ENCODE assay signal across 8 mouse cellular contexts in the genomic region with DNA sequence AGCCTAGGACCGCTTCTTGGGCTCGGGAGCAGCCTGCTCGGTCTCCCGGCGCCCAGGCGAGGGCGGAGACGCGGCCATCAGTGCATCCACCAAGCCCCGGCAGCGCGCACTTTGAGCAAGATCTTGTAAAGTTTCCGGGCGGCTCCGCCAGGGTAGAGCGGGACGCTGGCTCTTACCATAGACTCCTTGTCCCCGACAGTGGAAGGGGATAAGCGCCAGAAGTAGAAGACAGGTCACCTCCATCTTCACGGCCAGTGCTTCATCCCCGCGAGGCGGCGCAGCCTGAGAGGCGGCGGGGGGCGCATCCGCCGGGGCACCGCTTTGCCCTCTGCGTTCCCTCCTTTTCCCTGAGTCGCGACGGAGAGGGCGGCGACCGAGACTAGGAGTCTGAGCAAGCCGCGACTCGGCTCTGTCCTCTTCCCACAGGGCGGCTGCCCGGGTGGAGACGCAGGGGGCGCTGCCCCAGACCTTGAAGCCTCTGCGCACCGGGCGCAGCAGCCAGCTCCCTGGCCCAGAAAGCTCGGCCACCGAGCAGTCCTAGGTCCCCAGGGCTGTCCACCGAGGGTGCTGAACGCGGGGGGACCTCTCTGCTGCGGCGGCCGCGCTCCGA.
DNase-seq lines count a peak whose midpoint lies in the region; ATAC-seq and TF ChIP-seq lines count a peak whose summit lies in the region.

No protein-coding gene starts in this region.

- H3K4me1 ChIP-seq in erythroblast, embryonic 14.5 days (ENCODE audit: control insufficient read depth) = peaks cover 16% of the 10 kb centered on the region
- H3K4me1 ChIP-seq in heart, embryonic 16.5 days (ENCODE audit: control insufficient read depth, insufficient read depth, low read length) = peaks cover 19% of the 10 kb centered on the region
- H3K4me1 ChIP-seq in limb, embryonic 14.5 days (ENCODE audit: control insufficient read depth, insufficient read depth, low read length) = peaks cover 17% of the 10 kb centered on the region
- peaks cover 53% of the 10 kb centered on the region for H3K4me1 ChIP-seq in midbrain, embryonic 14.5 days (ENCODE audit: control insufficient read depth, insufficient read depth, low read length)

- under 1% methylated on average over 57 of the region's 57 CpGs for whole genome bisulfite sequencing in heart, embryonic 16.5 days
- WGBS in limb, embryonic 14.5 days = under 1% methylated on average over 48 of the region's 57 CpGs
- 0% methylated on average over 56 of the region's 57 CpGs for WGBS in midbrain, embryonic 14.5 days

- no peak for ATAC-seq in erythroblast, adult 5-6 weeks (replicated peaks; ENCODE audit: low FRiP score, poor library complexity, severe bottlenecking)
- ATAC-seq in heart, embryonic 16.5 days (replicated peaks; ENCODE audit: extremely low read depth, insufficient read depth, low FRiP score) = peak; percentile 42
- ATAC-seq in limb, embryonic 14.5 days (ENCODE audit: low FRiP score, low read depth) = peak; percentile 32; the same call in 1 of the 2 replicates
- no peak for ATAC-seq in midbrain, embryonic 14.5 days (ENCODE audit: low FRiP score, low TSS enrichment)

- no peaks in the 10 kb centered on the region for H3K36me3 ChIP-seq in erythroblast, embryonic 14.5 days (ENCODE audit: control insufficient read depth)
- no peaks in the 10 kb centered on the region for H3K36me3 ChIP-seq in heart, embryonic 16.5 days (ENCODE audit: control insufficient read depth, insufficient read depth)
- H3K36me3 ChIP-seq in limb, embryonic 14.5 days (ENCODE audit: control insufficient read depth, insufficient read depth, low read length) = no peaks in the 10 kb centered on the region
- no peaks in the 10 kb centered on the region for H3K36me3 ChIP-seq in midbrain, embryonic 14.5 days (ENCODE audit: control insufficient read depth, insufficient read depth, low read length)

- no peak for TF ChIP-seq POLR2A in limb, embryonic 14.5 days (IDR thresholded peaks at IDR 0.05; ENCODE audit: borderline replicate concordance, extremely low read depth, insufficient read depth, insufficient read length)

- H3K9ac ChIP-seq in heart, embryonic 16.5 days (ENCODE audit: low read length) = peak overlapping the region; percentile 83
- peak overlapping the region; percentile 68 for H3K9ac ChIP-seq in limb, embryonic 14.5 days (ENCODE audit: low read depth, low read length, severe bottlenecking)
- H3K9ac ChIP-seq in midbrain, embryonic 14.5 days (replicated peaks; ENCODE audit: low read length) = peak overlapping the region; percentile 76

- peak overlapping the region; percentile 98 for H3K4me2 ChIP-seq in heart, embryonic 16.5 days (ENCODE audit: low read depth, low read length)
- H3K4me2 ChIP-seq in limb, embryonic 14.5 days (replicated peaks; ENCODE audit: low read depth, low read length, severe bottlenecking) = peak overlapping the region; percentile 93
- H3K4me2 ChIP-seq in midbrain, embryonic 14.5 days (ENCODE audit: low read length) = peak overlapping the region; percentile 94

- H3K9me3 ChIP-seq in erythroblast, embryonic 14.5 days (ENCODE audit: control insufficient read depth, low read length) = peaks cover 15% of the 10 kb centered on the region; the same call in 1 of the 2 replicates
- no peaks in the 10 kb centered on the region for H3K9me3 ChIP-seq in heart, embryonic 16.5 days (replicated peaks; ENCODE audit: control insufficient read depth, low read length)
- H3K9me3 ChIP-seq in limb, embryonic 14.5 days (ENCODE audit: control insufficient read depth, low read length) = no peaks in the 10 kb centered on the region
- H3K9me3 ChIP-seq in midbrain, embryonic 14.5 days (ENCODE audit: control insufficient read depth, low read length) = no peaks in the 10 kb centered on the region

- peak overlapping the region; percentile 52 for H3K27ac ChIP-seq in heart, embryonic 16.5 days (ENCODE audit: low read length)
- no peak overlapping the region for H3K27ac ChIP-seq in limb, embryonic 14.5 days (replicated peaks; ENCODE audit: low read depth, low read length)
- H3K27ac ChIP-seq in midbrain, embryonic 14.5 days (replicated peaks; ENCODE audit: low read depth, low read length) = peak overlapping the region; percentile 89

- H3K4me3 ChIP-seq in erythroblast, embryonic 14.5 days (replicated peaks) = peak overlapping the region; percentile 24
- H3K4me3 ChIP-seq in heart, embryonic 16.5 days (ENCODE audit: low read length) = peak overlapping the region; percentile 75
- peak overlapping the region; percentile 65 for H3K4me3 ChIP-seq in limb, embryonic 14.5 days (replicated peaks; ENCODE audit: low read length)
- peak overlapping the region; percentile 66 for H3K4me3 ChIP-seq in midbrain, embryonic 14.5 days (replicated peaks; ENCODE audit: low read depth, low read length)

- DNase-seq in ES-CJ7 (ENCODE audit: low read depth, low spot score) = peak; percentile 54
- peak; percentile 81 for DNase-seq in embryo, embryonic 9.5 days (ENCODE audit: extremely low spot score)
- DNase-seq in limb, embryonic 14.5 days (ENCODE audit: low spot score) = peak; percentile 31
- DNase-seq in midbrain, embryonic 14.5 days = peak; percentile 72
- peak; percentile 39 for DNase-seq in urinary bladder, postnatal 25 days (ENCODE audit: low spot score)

- peaks cover 93% of the 10 kb centered on the region for H3K27me3 ChIP-seq in erythroblast, embryonic 14.5 days (ENCODE audit: control insufficient read depth)
- H3K27me3 ChIP-seq in heart, embryonic 16.5 days (ENCODE audit: control insufficient read depth, insufficient read depth, low read length) = peaks cover 43% of the 10 kb centered on the region
- peaks cover 28% of the 10 kb centered on the region for H3K27me3 ChIP-seq in limb, embryonic 14.5 days (ENCODE audit: control insufficient read depth, insufficient read depth, low read length)
- H3K27me3 ChIP-seq in midbrain, embryonic 14.5 days (ENCODE audit: control insufficient read depth, insufficient read depth, low read length) = no peaks in the 10 kb centered on the region

Comparison
In these comparisons a context has a peak if more than half of its experiments do, and no peak if none do; other contexts are left out.
1. H3K4me3 ChIP-seq: peak in every context shown above with its lines; median percentile 75 in heart, embryonic 16.5 days; 66 in midbrain, embryonic 14.5 days; 65 in limb, embryonic 14.5 days; 24 in erythroblast, embryonic 14.5 days.
2. ATAC-seq: peak in heart, embryonic 16.5 days (single experiment) and limb, embryonic 14.5 days (single experiment); none in erythroblast, adult 5-6 weeks (single experiment) and midbrain, embryonic 14.5 days (single experiment).
3. DNase-seq: peak in every context shown above with its lines; median percentile 81 in embryo, embryonic 9.5 days; 72 in midbrain, embryonic 14.5 days; 54 in ES-CJ7; 39 in urinary bladder, postnatal 25 days; 31 in limb, embryonic 14.5 days.
4. Peak in every context shown above with its lines, with median percentiles within 50 percentile points of each other: H3K4me2 ChIP-seq and H3K9ac ChIP-seq.